8 mouse cellular contexts compared by ENCODE assay signal in the genomic region with DNA sequence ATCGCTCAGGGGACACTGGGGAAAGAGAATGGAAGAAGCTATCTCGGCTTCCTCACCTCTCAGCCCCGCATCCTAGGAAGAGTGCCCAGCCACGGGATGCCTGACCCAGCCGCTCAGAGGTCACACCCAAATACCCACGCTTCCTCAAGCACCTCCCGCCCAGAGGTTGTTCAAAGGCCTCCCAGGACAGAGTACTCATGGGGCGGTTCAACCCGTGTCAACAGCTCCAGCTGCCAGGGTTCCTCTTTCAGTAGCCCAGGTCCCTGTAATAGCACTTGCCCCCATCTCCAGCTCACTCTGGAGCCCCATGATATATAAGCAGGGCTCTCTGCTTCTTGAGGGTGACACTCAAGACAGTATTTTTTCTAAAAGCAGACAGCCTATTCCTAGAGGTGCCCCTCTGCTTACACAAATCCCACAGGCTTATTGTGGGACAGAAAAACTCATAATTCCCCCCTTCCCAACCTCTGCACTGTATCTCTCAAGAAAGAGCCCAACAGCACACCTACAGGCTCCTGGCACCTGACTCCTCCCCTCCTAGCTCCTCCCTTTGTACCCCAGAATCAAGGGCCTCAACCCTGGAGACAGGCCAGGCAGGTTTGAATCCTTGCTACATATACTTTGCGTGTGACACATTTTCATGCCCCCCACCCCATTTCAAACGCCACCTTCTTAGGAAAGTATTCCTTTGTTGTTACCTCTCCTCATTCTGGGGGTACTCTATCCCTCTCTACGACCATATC. TPM values are rescaled to one million over a fixed set of nuclear protein-coding genes. Genes with fewer than 3 reads are reported as not detected.
DNase-seq lines count a peak whose midpoint lies in the region; ATAC-seq and TF ChIP-seq lines count a peak whose summit lies in the region.

No protein-coding gene starts in this region.

- ATAC-seq in CD4-positive, CD25-positive, alpha-beta regulatory T cell, adult 4 months = no peak
- ATAC-seq in G1E (ENCODE audit: extremely low read depth, insufficient number of reproducible peaks, low FRiP score, poor library complexity, severe bottlenecking) = no peak

- peak; percentile 32 for DNase-seq in CD4-positive, CD25-positive, alpha-beta regulatory T cell, adult 2 months (ENCODE audit: low read depth, low spot score)
- DNase-seq in G1E (ENCODE audit: low spot score) = no peak
- DNase-seq in kidney, adult 8-10 months = peak; percentile 44 to 52
- DNase-seq in lung, postnatal 25 days (ENCODE audit: low spot score) = peak; percentile 59
- no peak for DNase-seq in urinary bladder, postnatal 14 days (ENCODE audit: low spot score)
- no peak for DNase-seq in frontal cortex, postnatal 14 days (ENCODE audit: low spot score in 2 of 2)
- DNase-seq in left cerebral cortex, postnatal 14 days (ENCODE audit: low spot score in 2 of 2) = no peak

- intact Hi-C loops in left cerebral cortex, postnatal 14 days (cut with DNase I) = no loop called here

- TF ChIP-seq CTCF in G1E (IDR thresholded peaks at IDR 0.05; ENCODE audit: low read depth, low read length) = no peak

- H3K9me3 ChIP-seq in G1E (replicated peaks) = no peaks in the 10 kb centered on the region

- no peaks in the 10 kb centered on the region for H3K27me3 ChIP-seq in G1E (ENCODE audit: insufficient read depth, low read length)

- peaks cover 51% of the 10 kb centered on the region for H3K36me3 ChIP-seq in G1E (replicated peaks)

- peak overlapping the region; percentile 45; the same call in 1 of the 2 replicates for H3K4me3 ChIP-seq in G1E (ENCODE audit: low read depth, low read length)

- H3K4me1 ChIP-seq in G1E (ENCODE audit: insufficient read depth, low read depth, low read length) = peaks cover 55% of the 10 kb centered on the region

RNA-seq across cellular contexts. Expression of a gene that starts 2.6 kb away (rescaled TPM):
- 10 to 100 TPM; 23.6 to 29.8 TPM for polyA plus RNA-seq in CD4-positive, CD25-positive, alpha-beta regulatory T cell, adult 4 months (2017; shearing (Covaris generic))
- 4.6 and 13.1 TPM in 2 replicates for total RNA-seq in G1E (2014; fragmentation: Nextera tagmentation)
- 9.7 and 13.2 TPM in 2 replicates for total RNA-seq in G1E (2017)
- polyA plus RNA-seq in G1E (2012) = 43.7 and 55.3 TPM in 2 replicates
- total RNA-seq in left cerebral cortex, postnatal 14 days (2021) = 10 to 100 TPM; 25.0 to 26.0 TPM

RNA-seq across cellular contexts. Expression of a gene that starts 3.4 kb away (rescaled TPM):
- polyA plus RNA-seq in CD4-positive, CD25-positive, alpha-beta regulatory T cell, adult 4 months (2017; shearing (Covaris generic)) = 1 to 10 TPM; 2.8 to 3.0 TPM
- 20.4 and 20.8 TPM in 2 replicates for total RNA-seq in G1E (2014; fragmentation: Nextera tagmentation)
- 8.8 and 9.9 TPM in 2 replicates for total RNA-seq in G1E (2017)
- polyA plus RNA-seq in G1E (2012) = 27.6 and 28.7 TPM in 2 replicates
- total RNA-seq in left cerebral cortex, postnatal 14 days (2021) = 10 to 100 TPM in 1 of 2 experiments, 1 to 10 TPM in 1; 9.2 to 10.3 TPM

RNA-seq across cellular contexts. Expression of a gene that starts 19.8 kb away (rescaled TPM):
- 10 to 100 TPM in 1 of 2 experiments, 1 to 10 TPM in 1; 8.9 to 11.3 TPM for polyA plus RNA-seq in CD4-positive, CD25-positive, alpha-beta regulatory T cell, adult 4 months (2017; shearing (Covaris generic))
- 154 and 167 TPM in 2 replicates for total RNA-seq in G1E (2014; fragmentation: Nextera tagmentation)
- 38.9 and 41.6 TPM in 2 replicates for total RNA-seq in G1E (2017)
- polyA plus RNA-seq in G1E (2012) = 107 and 113 TPM in 2 replicates
- 100 to 1,000 TPM; 201 to 203 TPM for total RNA-seq in left cerebral cortex, postnatal 14 days (2021)

RNA-seq across cellular contexts. Expression of a gene that starts 32.7 kb away (rescaled TPM):
- under 1 TPM; 0.22 to 0.42 TPM for polyA plus RNA-seq in CD4-positive, CD25-positive, alpha-beta regulatory T cell, adult 4 months (2017; shearing (Covaris generic))
- total RNA-seq in G1E (2014; fragmentation: Nextera tagmentation) (31.5 and 43.4 TPM in 2 replicates), G1E (2017) (6.9 TPM in 2 replicates)
- 97.7 and 117 TPM in 2 replicates for polyA plus RNA-seq in G1E (2012)
- 10 to 100 TPM; 68.6 to 70.7 TPM for total RNA-seq in left cerebral cortex, postnatal 14 days (2021)

RNA-seq across cellular contexts. Expression of a gene that starts 38.3 kb away (rescaled TPM):
- polyA plus RNA-seq in CD4-positive, CD25-positive, alpha-beta regulatory T cell, adult 4 months (2017; shearing (Covaris generic)) = 10 to 100 TPM; 25.9 to 29.4 TPM
- total RNA-seq in G1E (2014; fragmentation: Nextera tagmentation) = 0.38 and 1.6 TPM in 2 replicates
- 0.06 and 0.16 TPM in 2 replicates for total RNA-seq in G1E (2017)
- 0.58 and 0.59 TPM in 2 replicates for polyA plus RNA-seq in G1E (2012)
- total RNA-seq in left cerebral cortex, postnatal 14 days (2021) = 10 to 100 TPM; 11.5 to 13.0 TPM

Comparison
In these comparisons a context has a peak if more than half of its experiments do, and no peak if none do; other contexts are left out.
1. DNase-seq: peak in CD4-positive, CD25-positive, alpha-beta regulatory T cell, adult 2 months (single experiment), kidney, adult 8-10 months (2 of 2) and lung, postnatal 25 days (single experiment); none in G1E (single experiment), urinary bladder, postnatal 14 days (single experiment), frontal cortex, postnatal 14 days (0 of 2) and left cerebral cortex, postnatal 14 days (0 of 2).